Mouse (Mus musculus) spleen, adult 2 months (tissue): Measurements from ENCODE around the gene 2200002D01Rik. TPM values are rescaled to one million over a fixed set of nuclear protein-coding genes. Genes with fewer than 3 reads are reported as not detected.
"Not testable (repeated sequence)": the region's sequence is repeated elsewhere in the genome, so short reads cannot be mapped to it uniquely, and the experiment has no call there.

Source experiments
- DNase-seq, 2 experiments: peaks; one replicate each; pipeline versions ENCODE4 v3.0.0 to v3.0.0-alpha.2; 2012 to 2021; ENCODE audit warnings: low spot score in 2 of 2, low read depth in 1 of 2
- H3K27ac ChIP-seq: fragments of 200-500 bp; 2 replicates; pipeline ENCODE4 v1.5.1; 2012; ENCODE audit warnings: low read length, inconsistent platforms; ENCODE audit not compliant: insufficient read depth
- H3K27me3 ChIP-seq: fragments of 200-500 bp; 2 replicates; pipeline ENCODE4 v1.6.1; 2012; ENCODE audit warnings: mild to moderate bottlenecking, moderate library complexity, low read length, inconsistent platforms; ENCODE audit not compliant: control insufficient read depth, insufficient read depth
- H3K36me3 ChIP-seq: fragments of 200-500 bp; 2 replicates; pipeline ENCODE4 v1.6.1; 2012; ENCODE audit warnings: mild to moderate bottlenecking, low read length, inconsistent platforms; ENCODE audit not compliant: control insufficient read depth, insufficient read depth
- H3K4me1 ChIP-seq: fragments of 200-500 bp; 2 replicates; pipeline ENCODE4 v1.6.1; 2011; ENCODE audit warnings: inconsistent platforms; ENCODE audit not compliant: control insufficient read depth, insufficient read depth, insufficient read length
- H3K4me3 ChIP-seq: fragments of 200-500 bp; 2 replicates; pipeline ENCODE4 v1.5.1; 2011; ENCODE audit warnings: mild to moderate bottlenecking, inconsistent platforms; ENCODE audit not compliant: insufficient read depth, insufficient read length; ENCODE audit errors: extremely low read depth
- CTCF ChIP-seq: fragments of 200-500 bp; IDR thresholded peaks from 2 replicates; pipeline ENCODE4 v1.5.1; 2011; ENCODE audit warnings: mild to moderate bottlenecking, inconsistent platforms; ENCODE audit not compliant: insufficient read depth, insufficient read length, insufficient replicate concordance; ENCODE audit errors: extremely low read depth
- POLR2A ChIP-seq: fragments of 200-500 bp; IDR thresholded peaks from 2 replicates; pipeline ENCODE4 v1.6.1; 2011; ENCODE audit warnings: low read depth, low read length, inconsistent platforms
- WGBS: fragments of 180-500 bp; shearing (Covaris S2); methylation state at CpG from one replicate; pipeline ENCODE4 v1.1.7; 2018; 5-methylcytosine and 5-hydroxymethylcytosine counted together
- polyA plus RNA-seq: library from polyadenylated mRNA; depleted of rRNA; stranded (reverse); fragments of >200 nt; gene quantifications from 2 replicates; pipeline ENCODE4 v1.2.3, GENCODE M21; 2012; rRNA removed

2200002D01Rik gene
- polyA plus RNA-seq, 1 experiment, result 0.51 TPM

DNA sequence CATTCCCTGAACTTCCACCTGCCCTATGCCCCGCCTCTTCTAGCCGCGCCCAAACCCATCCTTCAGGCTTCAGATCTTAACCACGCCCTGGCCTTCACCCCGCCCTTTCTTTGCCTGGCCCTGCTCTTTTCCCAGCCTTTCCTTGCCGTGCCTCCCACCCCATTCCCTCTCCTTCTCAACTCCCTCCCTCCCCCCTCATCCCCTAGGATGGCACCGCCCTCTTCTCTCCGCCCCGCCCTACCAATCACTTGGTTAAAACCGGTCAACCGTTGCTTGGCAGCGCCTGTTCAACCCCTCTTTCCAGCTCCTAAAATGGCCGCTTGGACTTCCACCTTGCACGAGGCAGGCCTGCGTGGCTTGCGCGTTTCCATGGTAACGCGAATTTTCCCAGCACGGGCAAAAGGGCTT is 34.6 kb downstream of the 2200002D01Rik start, which contains the start of gene Catsperg1:
Gene Catsperg1, minus strand, starts transcription at position 361 of the 408 bp plus-strand sequence.
- Histone ChIP-seq H3K4me1 (no peaks in the 10 kb centered on the region), H3K4me3 (no peak within 1 kb of the TSS), H3K36me3 (no peaks in the 10 kb centered on the region), H3K27ac (no peak within 1 kb of the TSS), H3K27me3 (no peaks in the 10 kb centered on the region)
- 68% methylated on average over 20 of the region's 20 CpGs for WGBS
- TF ChIP-seq CTCF (no peak), POLR2A (no peak)
- no peak for DNase-seq

DNA sequence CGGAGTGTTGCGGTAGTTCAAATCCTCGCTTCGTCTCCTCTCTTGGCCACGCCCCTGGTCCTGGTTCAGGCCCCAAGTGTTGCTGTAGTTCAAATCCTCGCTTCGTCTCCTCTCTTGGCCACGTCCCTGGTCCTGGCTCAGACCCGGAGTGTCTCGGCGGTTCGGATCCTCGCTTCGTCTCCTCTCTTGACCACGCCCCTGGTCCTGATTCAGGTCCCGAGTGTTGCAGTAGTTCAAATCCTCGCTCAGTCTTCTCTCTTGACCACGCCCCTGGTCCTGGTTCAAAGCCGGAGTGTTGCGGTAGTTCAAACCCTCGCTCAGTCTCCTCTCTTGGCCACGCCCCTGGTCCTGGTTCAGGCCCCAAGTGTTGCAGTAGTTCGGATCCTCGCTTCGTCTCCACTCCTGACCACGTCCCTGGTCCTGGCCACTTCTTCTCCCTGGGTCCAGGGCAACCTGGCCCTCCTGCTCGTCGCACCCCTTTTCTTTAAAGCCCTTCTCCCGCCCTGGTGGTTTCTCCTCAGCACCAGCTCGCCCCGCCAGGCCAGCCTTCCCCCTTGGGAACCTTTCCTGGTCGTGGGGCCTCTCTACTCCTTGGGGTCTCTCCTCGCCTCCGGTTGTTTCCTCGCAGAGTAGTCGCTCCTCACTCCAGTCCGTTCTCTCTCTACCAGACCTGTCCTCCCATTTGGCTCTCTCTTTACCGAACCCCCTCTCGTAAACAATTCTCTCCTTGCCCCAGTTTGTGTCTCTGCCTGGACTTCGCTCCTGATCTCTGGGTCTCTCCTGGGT is 35.3 kb downstream of the 2200002D01Rik start:
- 89% methylated on average over 40 of the region's 40 CpGs for WGBS
- not testable (repeated sequence) for H3K27me3 ChIP-seq

DNA sequence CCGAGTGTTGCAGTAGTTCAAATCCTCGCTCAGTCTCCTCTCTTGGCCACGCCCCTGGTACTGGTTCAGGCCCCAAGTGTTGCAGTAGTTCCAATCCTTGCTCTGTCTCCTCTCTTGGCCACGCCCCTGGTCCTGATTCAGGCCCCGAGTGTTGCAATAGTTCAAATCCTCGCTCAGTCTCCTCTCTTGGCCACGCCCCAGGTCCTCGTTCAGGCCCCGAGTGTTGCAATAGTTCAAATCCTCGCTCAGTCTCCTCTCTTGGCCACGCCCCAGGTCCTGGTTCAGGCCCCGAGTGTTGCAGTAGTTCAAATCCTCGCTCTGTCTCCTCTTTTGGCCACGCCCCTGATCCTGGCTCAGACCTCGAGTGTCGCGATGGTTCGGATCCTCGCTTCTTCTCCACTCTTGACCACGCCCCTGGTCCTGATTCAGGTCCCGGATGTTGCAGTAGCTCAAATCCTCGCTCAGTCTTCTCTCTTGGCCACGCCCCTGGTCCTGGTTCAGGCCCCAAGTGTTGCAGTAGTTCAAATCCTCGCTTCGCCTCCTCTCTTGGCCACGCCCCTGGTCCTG is 36.0 kb downstream of the 2200002D01Rik start:
- Histone ChIP-seq H3K36me3 (no peaks in the 10 kb centered on the region), H3K4me3 (no peak overlapping the region), H3K27me3 (no peaks in the 10 kb centered on the region), H3K27ac (peak overlapping the region; percentile 77; the same call in 1 of the 2 replicates), H3K4me1 (no peaks in the 10 kb centered on the region)
- TF ChIP-seq CTCF (no peak), POLR2A (no peak)
- 76% methylated on average over 26 of the region's 26 CpGs for WGBS
- DNase-seq, result no peak

More for the DNA sequence above, 35.3 kb downstream of the 2200002D01Rik start:
- H3K4me1 ChIP-seq, H3K36me3 ChIP-seq, H3K27ac ChIP-seq, DNase-seq, H3K4me3 ChIP-seq: not testable (repeated sequence)

DNA sequence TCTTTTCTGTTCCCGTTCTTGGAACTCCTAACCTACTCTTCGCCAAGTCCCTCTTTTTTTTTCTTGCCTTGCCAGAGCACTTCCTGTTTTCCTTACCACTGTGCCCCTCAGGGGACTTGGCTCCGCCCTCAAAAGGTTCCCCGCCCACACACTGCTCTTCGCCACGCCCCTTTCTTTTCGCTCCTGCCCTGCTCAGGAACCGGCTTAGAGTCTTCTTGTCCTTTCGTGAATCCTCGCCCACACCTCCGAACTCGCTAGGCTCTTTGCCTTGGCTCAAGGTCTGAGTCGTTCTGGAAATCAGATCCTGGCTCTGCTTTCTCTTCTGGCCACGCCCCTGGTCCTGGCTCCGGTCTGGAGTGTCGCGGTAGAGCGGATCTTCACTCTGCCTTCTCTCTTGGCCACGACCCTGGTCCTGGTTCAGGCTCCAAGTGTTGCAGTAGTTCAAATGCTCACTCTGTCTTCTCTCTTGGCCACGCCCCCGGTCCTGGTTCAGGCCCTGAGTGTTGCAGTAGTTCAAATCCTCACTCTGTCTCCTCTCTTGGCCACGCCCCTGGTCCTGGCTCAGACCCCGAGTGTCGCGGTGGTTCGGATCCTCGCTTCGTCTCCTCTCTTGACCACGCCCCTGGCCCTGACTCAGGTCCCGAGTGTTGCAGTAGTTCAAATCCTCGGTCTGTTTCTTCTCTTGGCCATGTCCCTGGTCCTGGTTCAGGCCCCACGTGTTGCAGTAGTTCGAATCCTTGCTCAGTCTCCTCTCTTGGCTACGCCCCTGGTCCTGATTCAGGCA is 36.7 kb downstream of the 2200002D01Rik start:
- H3K27me3 ChIP-seq, result no peaks in the 10 kb centered on the region
- DNase-seq, result peak; percentile 82 to 87
- H3K27ac ChIP-seq, result peak overlapping the region; percentile 77
- H3K4me1 ChIP-seq, result no peaks in the 10 kb centered on the region
- no peaks in the 10 kb centered on the region for H3K36me3 ChIP-seq
- WGBS, result 8% methylated on average over 34 of the region's 34 CpGs
- peak overlapping the region; percentile 67 for H3K4me3 ChIP-seq
- TF ChIP-seq CTCF (no peak), POLR2A (peak; percentile 4; the same call in 1 of the 2 replicates)

DNA sequence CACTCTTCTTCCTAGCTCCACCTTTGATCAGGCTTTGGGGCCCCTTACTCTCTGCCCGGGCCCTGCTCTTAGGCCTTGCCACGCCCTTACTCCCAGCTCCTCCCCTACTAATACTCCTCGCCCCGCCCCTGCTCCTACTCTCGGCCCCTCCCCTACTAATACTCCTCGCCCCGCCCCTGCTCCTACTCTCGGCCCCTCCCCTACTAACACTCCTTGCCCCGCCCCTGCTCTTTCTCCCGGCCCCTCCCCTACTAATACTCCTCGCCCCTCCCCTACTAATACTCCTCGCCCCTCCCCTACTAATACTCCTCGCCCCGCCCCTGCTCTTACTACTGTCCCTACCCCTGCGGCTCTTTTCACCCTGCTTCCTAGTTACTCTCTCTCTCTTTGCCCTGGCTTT is 37.3 kb downstream of the 2200002D01Rik start:
- not testable (repeated sequence) for H3K4me1 ChIP-seq, H3K27me3 ChIP-seq, H3K36me3 ChIP-seq
- Histone ChIP-seq H3K27ac (peak overlapping the region; percentile 77), H3K4me3 (peak overlapping the region; percentile 67)
- WGBS, result 9% methylated on average over 9 of the region's 15 CpGs
- DNase-seq, result peak in 1 of 2 experiments; percentile 40

DNA sequence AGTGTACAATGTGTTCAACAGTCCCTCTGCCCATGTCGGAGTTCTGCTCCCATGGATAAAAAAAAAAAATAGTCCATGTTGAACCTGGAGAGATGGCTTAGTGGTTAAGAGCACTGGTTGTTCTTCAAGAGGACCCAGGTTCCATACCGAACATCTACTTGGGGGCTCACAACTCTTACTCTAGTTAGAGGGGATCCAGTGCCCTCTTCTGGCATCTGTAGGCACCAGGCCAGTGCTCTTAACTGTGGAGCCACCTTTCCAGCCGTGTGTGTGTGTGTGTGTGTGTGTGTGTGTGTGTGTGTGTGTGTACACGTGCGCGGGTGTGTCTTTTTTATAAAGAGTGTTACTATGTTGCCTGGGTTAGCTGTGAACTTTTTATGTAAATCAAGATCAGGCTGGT is 45.7 kb downstream of the 2200002D01Rik start:
- TF ChIP-seq POLR2A (no peak), CTCF (no peak)
- H3K36me3 ChIP-seq, result no peaks in the 10 kb centered on the region

More for the DNA sequence above, 45.7 kb downstream of the 2200002D01Rik start:
- WGBS, result 48% methylated on average over 6 of the region's 6 CpGs
- Histone ChIP-seq H3K4me3 (no peak overlapping the region), H3K27me3 (no peaks in the 10 kb centered on the region), H3K4me1 (no peaks in the 10 kb centered on the region), H3K27ac (no peak overlapping the region)
- DNase-seq, result no peak

Other genes starting within 250 kb of the 2200002D01Rik start
- gene Ryr1, start 123.3 kb downstream of the 2200002D01Rik start, polyA plus RNA-seq, result 0.27 TPM in 2 replicates
- gene Rasgrp4, start 113.6 kb downstream of the 2200002D01Rik start, polyA plus RNA-seq, result 16.4 and 22.5 TPM in 2 replicates
- gene Fam98c, start 92.2 kb downstream of the 2200002D01Rik start, polyA plus RNA-seq, result 40.3 and 44.4 TPM in 2 replicates
- gene Ggn, start 78.3 kb downstream of the 2200002D01Rik start, polyA plus RNA-seq, result 0.52 and 0.84 TPM in 2 replicates
- 1.4 and 1.6 TPM in 2 replicates for gene Spred3, start 78.1 kb downstream of the 2200002D01Rik start, polyA plus RNA-seq
- gene Psmd8, start 67.8 kb downstream of the 2200002D01Rik start, polyA plus RNA-seq, result 82.0 and 91.1 TPM in 2 replicates
- 1.6 and 2.0 TPM in 2 replicates for gene Catsperg1, start 34.4 kb downstream of the 2200002D01Rik start, polyA plus RNA-seq
- 34.3 and 43.5 TPM in 2 replicates for gene Kcnk6, start 16.0 kb downstream of the 2200002D01Rik start, polyA plus RNA-seq
- gene Yif1b, start 10.1 kb downstream of the 2200002D01Rik start, polyA plus RNA-seq, result 74.2 and 97.6 TPM in 2 replicates
- 69.7 and 88.3 TPM in 2 replicates for gene Spint2, start 33.4 kb upstream of the 2200002D01Rik start, polyA plus RNA-seq
- gene Ppp1r14a, start 40.8 kb upstream of the 2200002D01Rik start, polyA plus RNA-seq, result 27.3 and 62.6 TPM in 2 replicates
- gene Dpf1, start 55.5 kb upstream of the 2200002D01Rik start, polyA plus RNA-seq, result 0.06 and 0.35 TPM in 2 replicates